11 mouse cellular contexts compared by ENCODE assay signal in genomic region chr12:116145246-116145645, GRCm38 (mm10).
DNase-seq lines count a peak whose midpoint lies in the region; ATAC-seq and TF ChIP-seq lines count a peak whose summit lies in the region.
"Had no signal": no experiment of that assay in that cellular context is flagged by ENCODE, and none has a peak within 500 bp of the region (broad histone marks: within the 10 kb centered on the region; RNA-seq: fewer than 3 reads in every experiment).

No protein-coding gene starts in this region.

- peak; percentile 24; the same call in 1 of the 2 replicates for TF ChIP-seq EP300 in liver, postnatal 0 days (IDR thresholded peaks at IDR 0.05; ENCODE audit: low read depth)

- TF ChIP-seq POLR2A in thymus, adult 2 months (IDR thresholded peaks at IDR 0.05; ENCODE audit: control insufficient read depth, extremely low read depth, insufficient read depth, low read length, poor library complexity): no peak

- H3K27me3 ChIP-seq in heart, embryonic 11.5 days (ENCODE audit: control insufficient read depth, insufficient read depth, low read length): no peaks in the 10 kb centered on the region
- H3K27me3 ChIP-seq in liver, postnatal 0 days (ENCODE audit: insufficient read depth, low read length): no peaks in the 10 kb centered on the region
- H3K27me3 ChIP-seq in thymus, adult 2 months (ENCODE audit: control insufficient read depth, insufficient read depth, low read length): no peaks in the 10 kb centered on the region
- H3K27me3 ChIP-seq: embryonic facial prominence, embryonic 12.5 days; limb, embryonic 13.5 days had no signal

- H3K27ac ChIP-seq in heart, embryonic 11.5 days (ENCODE audit: low read depth, low read length): no peak overlapping the region
- H3K27ac ChIP-seq in liver, postnatal 0 days (ENCODE audit: low read depth): no peak overlapping the region
- H3K27ac ChIP-seq in thymus, adult 2 months (ENCODE audit: control insufficient read depth, insufficient read depth, low read length): peak overlapping the region; percentile 78
- H3K27ac ChIP-seq: embryonic facial prominence, embryonic 12.5 days; limb, embryonic 13.5 days had no signal

- H3K4me3 ChIP-seq in heart, embryonic 11.5 days (ENCODE audit: low read depth, low read length): no peak overlapping the region
- no peak overlapping the region for H3K4me3 ChIP-seq in liver, postnatal 0 days (ENCODE audit: low read depth, low read length)
- no peak overlapping the region; the same call in 1 of the 2 replicates for H3K4me3 ChIP-seq in thymus, adult 2 months (ENCODE audit: control insufficient read depth, insufficient read depth, low read length)
- H3K4me3 ChIP-seq: embryonic facial prominence, embryonic 12.5 days; limb, embryonic 13.5 days had no signal

- H3K9me3 ChIP-seq in heart, embryonic 11.5 days (replicated peaks; ENCODE audit: control insufficient read depth, low read length): no peaks in the 10 kb centered on the region
- no peaks in the 10 kb centered on the region for H3K9me3 ChIP-seq in liver, postnatal 0 days (ENCODE audit: low read length)
- H3K9me3 ChIP-seq: embryonic facial prominence, embryonic 12.5 days; limb, embryonic 13.5 days had no signal

- WGBS in heart, embryonic 11.5 days (ENCODE audit: insufficient replicate concordance): 51% methylated on average over 5 of the region's 5 CpGs
- WGBS in liver, postnatal 0 days (ENCODE audit: insufficient replicate concordance): 30% methylated on average over 5 of the region's 5 CpGs
- 5% methylated on average over 5 of the region's 5 CpGs for WGBS in thymus, adult 2 months

- no peak overlapping the region for H3K9ac ChIP-seq in heart, embryonic 11.5 days (ENCODE audit: low read depth, low read length)
- no peak overlapping the region for H3K9ac ChIP-seq in liver, postnatal 0 days (replicated peaks)
- H3K9ac ChIP-seq: embryonic facial prominence, embryonic 12.5 days; limb, embryonic 13.5 days had no signal

- H3K4me1 ChIP-seq in heart, embryonic 11.5 days (ENCODE audit: control insufficient read depth, insufficient read depth, low read length): no peaks in the 10 kb centered on the region
- H3K4me1 ChIP-seq in liver, postnatal 0 days (ENCODE audit: insufficient read depth): no peaks in the 10 kb centered on the region
- H3K4me1 ChIP-seq in thymus, adult 2 months (replicated peaks; ENCODE audit: control insufficient read depth, insufficient read depth, low read length): peaks cover 27% of the 10 kb centered on the region
- H3K4me1 ChIP-seq: embryonic facial prominence, embryonic 12.5 days; limb, embryonic 13.5 days had no signal

- TF ChIP-seq CTCF in liver, postnatal 0 days (IDR thresholded peaks at IDR 0.05; ENCODE audit: low read depth): no peak
- no peak for TF ChIP-seq CTCF in thymus, adult 2 months (IDR thresholded peaks at IDR 0.05; ENCODE audit: borderline replicate concordance, control insufficient read depth, extremely low read depth, insufficient read depth, low read length, poor library complexity)

- DNase-seq in heart, adult 8-10 months (ENCODE audit: low spot score): peak; percentile 35
- DNase-seq in NIH3T3 (ENCODE audit: low read depth): peak; percentile 31
- peak; percentile 34 for DNase-seq in liver, postnatal 0 days
- DNase-seq in thymus, adult 2 months: peak; percentile 70
- DNase-seq in right cerebral cortex, postnatal 14 days: no peak
- no peak for DNase-seq in left cerebral cortex, adult 8-10 months (ENCODE audit: low spot score in 2 of 2)
- DNase-seq in adrenal gland, postnatal 10 days: no peak
- DNase-seq: kidney, postnatal 14 days had no signal

- H3K4me2 ChIP-seq in heart, embryonic 11.5 days: no peak overlapping the region
- no peak overlapping the region for H3K4me2 ChIP-seq in liver, postnatal 0 days (ENCODE audit: low read depth, low read length)
- H3K4me2 ChIP-seq: embryonic facial prominence, embryonic 12.5 days; limb, embryonic 13.5 days had no signal

- no peaks in the 10 kb centered on the region for H3K36me3 ChIP-seq in heart, embryonic 11.5 days (ENCODE audit: control insufficient read depth, insufficient read depth, low read length)
- H3K36me3 ChIP-seq in liver, postnatal 0 days (replicated peaks; ENCODE audit: insufficient read depth, low read length): no peaks in the 10 kb centered on the region
- H3K36me3 ChIP-seq in thymus, adult 2 months (ENCODE audit: control insufficient read depth, insufficient read depth, low read length): no peaks in the 10 kb centered on the region
- H3K36me3 ChIP-seq: embryonic facial prominence, embryonic 12.5 days; limb, embryonic 13.5 days had no signal

- ATAC-seq in heart, embryonic 11.5 days (replicated peaks; ENCODE audit: insufficient number of reproducible peaks, low FRiP score, low TSS enrichment): no peak
- ATAC-seq in liver, postnatal 0 days: peak; percentile 38

Comparison
In these comparisons a context has a peak if more than half of its experiments do, and no peak if none do; other contexts are left out.
1. DNase-seq: peak in heart, adult 8-10 months (single experiment), NIH3T3 (single experiment), liver, postnatal 0 days (single experiment) and thymus, adult 2 months (single experiment); none in right cerebral cortex, postnatal 14 days (single experiment), left cerebral cortex, adult 8-10 months (0 of 2) and adrenal gland, postnatal 10 days (single experiment).